Mouse (Mus musculus): ENCODE data around the gene Ror2.

DNA sequence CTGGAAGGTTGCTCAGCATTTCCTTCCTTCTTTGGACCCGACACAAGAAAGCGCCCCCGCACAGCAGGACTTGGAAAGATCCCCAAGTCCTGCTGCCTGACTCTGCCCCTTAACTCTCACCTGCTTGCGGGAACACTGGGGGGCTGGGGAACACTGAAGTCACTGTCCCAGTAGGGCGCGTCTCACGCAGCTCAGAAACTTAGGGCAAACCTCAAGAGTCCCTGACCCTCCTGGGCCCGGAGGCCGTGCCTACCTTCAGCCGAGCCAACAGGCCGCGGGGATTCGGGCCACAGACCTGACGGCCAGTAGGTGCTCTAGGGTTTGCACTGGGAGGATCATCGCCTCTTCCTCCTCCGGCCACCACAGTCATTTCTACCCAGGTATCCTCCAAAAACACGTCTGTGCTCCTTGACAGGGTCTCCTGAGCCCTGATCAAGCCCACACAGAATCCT, 1.2 kb downstream of the Ror2 start:
- TF ChIP-seq CTCF (conservative IDR thresholded peaks at IDR 0.05; ENCODE audit: low read length): no peak
- no peak for TF ChIP-seq POU5F1 (IDR thresholded peaks at IDR 0.05; ENCODE audit: borderline replicate concordance, low read length)

Measured in E14TG2a.4 (cell line).